Mouse (Mus musculus) small intestine, adult 2 months (tissue): ENCODE results near the gene Gm10197.

Experiments
- CTCF ChIP-seq: fragments of 200-500 bp; IDR thresholded peaks from 2 replicates; pipeline ENCODE4 v1.5.1; 2012; ENCODE audit warnings: low read depth, mild to moderate bottlenecking, control low read depth, inconsistent platforms, low read length, moderate library complexity, mixed read lengths; ENCODE audit not compliant: insufficient replicate concordance, insufficient read length; ENCODE audit errors: extremely low read depth
- POLR2A ChIP-seq: fragments of 200-500 bp; IDR thresholded peaks from 2 replicates; pipeline ENCODE4 v1.6.1; 2012; ENCODE audit warnings: low read depth, mild to moderate bottlenecking, control low read depth, inconsistent platforms, low read length, moderate library complexity

- no peak for TF ChIP-seq CTCF
- TF ChIP-seq POLR2A, result no peak
Measured at GRCm38 (mm10) chr19:53407350-53407749, 35.8 kb upstream of the Gm10197 start.
